Mouse (Mus musculus) ovary, postnatal 10 days (tissue): ENCODE measurements at regions not wholly inside any gene's neighbourhood (a gene's known extent, or its start where the extent isn't known, plus 50 kb on each side); places are given as distances from the start of the nearest gene placed in this dataset.
"Not testable (repeated sequence)": the region's sequence is repeated elsewhere in the genome, so short reads cannot be mapped to it uniquely, and the experiment has no call there.

ENCODE experiments used
- DNase-seq: peaks from one replicate; pipeline ENCODE4 v3.0.0; 2022; ENCODE audit warnings: low spot score

- DNase-seq, result no peak
These were observed 188.7 kb downstream of the Kctd12 start for GRCm38 (mm10) chr14:102793753-102794152.

GRCm38 (mm10) chr14:102790916-102791315 is 191.5 kb downstream of the Kctd12 start:
- no peak for DNase-seq

DNA sequence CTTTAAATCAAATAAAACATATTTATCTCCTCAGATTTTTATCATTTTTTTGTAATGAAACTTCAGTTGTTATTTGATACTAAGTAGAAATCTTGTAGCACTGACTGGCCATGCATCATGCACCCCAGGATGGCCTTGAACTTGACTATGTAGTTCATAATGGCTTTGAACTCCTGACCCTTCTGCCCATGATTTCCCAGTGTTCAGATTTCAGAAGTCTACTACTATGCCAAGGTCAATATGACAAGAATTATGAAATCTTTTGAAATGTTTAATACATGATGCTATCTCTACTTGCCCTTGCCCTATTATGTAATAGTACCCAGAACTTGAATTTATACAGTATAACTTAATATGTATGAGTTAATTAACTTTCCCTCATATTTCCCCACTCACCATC is 200.2 kb downstream of the Kctd12 start:
- DNase-seq, result no peak

DNA sequence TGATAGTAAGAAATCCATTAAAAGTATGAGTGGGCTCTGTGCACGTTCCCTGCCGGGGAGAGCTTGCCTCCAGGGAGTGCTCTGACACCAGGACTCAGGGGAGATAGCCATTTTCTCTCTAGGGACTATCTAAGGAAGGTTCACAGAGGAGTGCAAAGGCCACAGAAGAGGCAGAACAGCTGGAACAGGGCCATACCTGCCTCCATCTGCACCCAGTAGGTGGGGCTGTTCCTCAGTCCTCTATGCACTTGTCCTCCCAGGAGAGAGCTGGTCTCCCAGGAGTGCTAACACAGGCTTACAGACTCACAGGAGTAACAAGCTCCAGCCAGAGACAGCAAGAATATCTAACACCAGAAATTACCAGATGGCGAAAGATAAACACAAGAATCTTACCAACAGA is 212.7 kb downstream of the Kctd12 start:
- no peak for DNase-seq

- no peak for DNase-seq
These were observed 233.8 kb downstream of the Kctd12 start for GRCm38 (mm10) chr14:102748687-102749086.

DNA sequence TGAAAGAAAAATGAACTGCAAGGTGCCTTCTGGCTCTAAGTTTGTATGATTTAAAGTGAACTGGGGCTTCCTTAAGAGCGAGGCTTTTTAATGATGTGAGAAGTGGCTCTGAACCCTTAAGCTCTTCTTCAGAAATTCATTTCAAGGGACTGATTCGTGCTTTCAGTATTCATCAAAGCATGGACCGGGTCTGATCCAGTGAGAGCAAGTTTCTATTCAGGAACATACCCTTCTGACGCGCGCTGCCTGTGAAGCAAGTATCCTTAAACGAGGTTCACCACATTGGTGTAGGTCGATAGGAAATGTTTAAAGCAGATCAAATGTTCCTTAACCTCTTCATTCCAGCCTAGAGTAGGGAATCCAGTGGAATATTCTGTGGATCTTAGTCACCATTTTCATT is 240.1 kb downstream of the Kctd12 start:
- no peak for DNase-seq

DNA sequence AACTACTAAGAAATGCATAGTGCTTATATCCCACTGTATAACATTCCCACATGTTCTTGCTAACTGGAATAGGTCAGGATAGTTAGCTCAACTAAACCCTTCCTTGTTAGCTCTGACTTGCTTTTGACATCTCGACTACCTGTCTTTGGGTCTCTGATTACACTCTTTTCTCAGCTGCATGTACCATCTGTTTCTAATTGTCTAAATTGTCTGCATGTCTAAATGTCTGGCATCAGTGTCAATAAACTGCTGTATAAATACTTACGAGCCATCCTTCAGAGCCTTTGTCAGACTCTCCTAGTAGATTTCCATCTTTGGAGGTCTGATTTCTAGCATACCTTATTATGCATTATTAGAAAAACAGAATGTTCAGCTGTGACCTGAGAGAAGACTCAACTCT is 245.8 kb downstream of the Kctd12 start:
- DNase-seq, result no peak

DNA sequence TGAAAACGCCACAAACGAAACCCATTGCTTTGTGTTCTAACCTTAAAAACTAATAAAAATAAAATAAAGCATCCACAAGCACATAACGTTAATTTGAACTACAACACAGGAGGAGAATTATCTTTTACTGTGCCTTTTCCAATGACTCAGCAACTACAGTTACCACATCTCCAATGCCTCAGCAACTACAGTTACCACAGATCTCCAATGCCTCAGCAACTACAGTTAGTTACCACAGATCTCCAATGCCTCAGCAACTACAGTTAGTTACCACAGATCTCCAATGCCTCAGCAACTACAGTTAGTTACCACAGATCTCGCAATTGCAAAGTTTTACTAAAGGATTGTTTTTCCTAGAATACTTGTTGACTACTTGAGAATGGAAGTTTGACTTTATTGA is 248.7 kb downstream of the Kctd12 start:
- DNase-seq, result not testable (repeated sequence)

GRCm38 (mm10) chr14:102731746-102732145 is 250.7 kb downstream of the Kctd12 start:
- no peak for DNase-seq

GRCm38 (mm10) chr14:102722633-102723032 is 259.8 kb downstream of the Kctd12 start:
- no peak for DNase-seq

GRCm38 (mm10) chr14:102718558-102718957 is 263.9 kb downstream of the Kctd12 start:
- DNase-seq, result no peak

DNA sequence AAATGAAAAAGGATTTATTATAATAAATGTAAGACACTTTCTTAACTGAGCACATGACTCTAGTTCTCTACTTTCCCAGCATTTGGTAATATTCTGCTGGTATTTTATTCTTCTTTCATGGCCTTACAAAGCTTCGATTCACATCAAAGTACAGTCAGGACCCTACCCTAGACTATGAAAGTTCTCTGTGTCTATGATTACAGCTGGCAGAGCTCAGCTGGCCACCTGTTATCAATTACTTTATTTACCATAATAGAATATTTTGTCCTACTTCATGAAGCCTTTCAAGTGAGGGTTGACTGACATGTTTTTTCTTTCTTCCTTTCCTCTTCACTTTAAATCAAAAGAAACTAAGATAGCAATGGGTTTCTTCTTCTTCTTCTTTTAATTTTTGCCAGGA is 269.8 kb downstream of the Kctd12 start:
- DNase-seq, result no peak

- DNase-seq, result no peak
These were observed 275.6 kb downstream of the Kctd12 start for GRCm38 (mm10) chr14:102706704-102707336.

GRCm38 (mm10) chr14:102701108-102701507 is 281.3 kb downstream of the Kctd12 start:
- DNase-seq, result no peak

- DNase-seq, result no peak
These were observed 282.0 kb downstream of the Kctd12 start for GRCm38 (mm10) chr14:102700457-102700856.

- DNase-seq, result no peak
These were observed 283.4 kb downstream of the Kctd12 start for GRCm38 (mm10) chr14:102699015-102699414.

DNA sequence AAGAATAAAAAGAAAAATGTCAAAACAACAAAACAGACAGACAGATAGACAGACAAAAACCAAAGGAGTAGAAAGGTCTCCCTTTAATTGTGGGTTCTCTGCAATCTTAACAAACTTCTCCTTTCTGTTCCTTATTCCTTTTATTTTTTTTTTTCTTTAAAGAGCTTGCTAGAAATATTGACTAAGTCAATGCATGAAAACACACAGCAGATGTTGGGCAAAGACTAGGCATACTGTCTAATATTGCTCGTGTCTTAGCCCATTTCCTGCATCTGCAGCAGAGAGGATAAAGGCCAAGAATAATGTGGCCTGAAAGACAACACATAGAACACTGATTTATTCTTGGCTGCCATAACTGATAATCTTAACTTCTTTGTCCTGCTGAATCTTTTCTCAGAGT is 295.6 kb downstream of the Kctd12 start:
- DNase-seq, result no peak

- DNase-seq, result no peak
These were observed 305.9 kb downstream of the Kctd12 start for GRCm38 (mm10) chr14:102676582-102676981.

DNA sequence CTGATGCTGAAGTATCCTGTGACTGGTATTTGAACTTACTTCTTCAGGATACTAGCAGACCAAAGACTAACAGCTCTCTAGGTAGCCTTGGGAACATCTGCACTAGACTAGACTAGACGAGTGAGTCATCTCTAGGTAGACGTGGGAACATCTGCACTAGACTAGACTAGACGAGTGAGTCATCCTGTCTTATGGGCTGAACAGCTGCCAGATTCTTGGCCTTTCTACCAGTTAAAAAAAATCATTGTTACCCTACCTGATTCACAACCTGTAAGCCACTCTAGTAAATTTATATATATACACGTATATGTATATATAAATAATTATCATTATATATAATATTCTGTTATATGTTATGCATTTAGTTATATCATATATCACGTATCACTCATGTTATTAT is 307.8 kb downstream of the Kctd12 start:
- no peak for DNase-seq

DNA sequence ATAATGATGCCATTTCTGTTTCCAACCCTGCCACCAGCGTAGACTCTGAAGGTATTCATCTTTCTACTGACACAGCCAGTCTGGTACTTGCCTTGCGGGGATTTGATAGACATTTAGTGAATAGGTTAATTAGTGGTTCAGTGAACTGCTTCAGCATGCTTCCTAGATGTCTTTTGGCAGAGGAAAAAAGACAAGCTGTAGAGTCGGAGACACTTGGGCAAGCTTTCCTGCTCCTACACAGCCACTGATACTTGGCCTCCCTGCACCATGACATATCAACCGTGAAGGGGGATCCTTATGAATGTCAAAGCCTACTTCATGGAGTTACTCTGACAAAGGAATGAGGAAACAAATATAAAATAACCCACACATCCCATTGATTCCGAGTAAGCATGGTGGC is 308.7 kb downstream of the Kctd12 start:
- no peak for DNase-seq

DNA sequence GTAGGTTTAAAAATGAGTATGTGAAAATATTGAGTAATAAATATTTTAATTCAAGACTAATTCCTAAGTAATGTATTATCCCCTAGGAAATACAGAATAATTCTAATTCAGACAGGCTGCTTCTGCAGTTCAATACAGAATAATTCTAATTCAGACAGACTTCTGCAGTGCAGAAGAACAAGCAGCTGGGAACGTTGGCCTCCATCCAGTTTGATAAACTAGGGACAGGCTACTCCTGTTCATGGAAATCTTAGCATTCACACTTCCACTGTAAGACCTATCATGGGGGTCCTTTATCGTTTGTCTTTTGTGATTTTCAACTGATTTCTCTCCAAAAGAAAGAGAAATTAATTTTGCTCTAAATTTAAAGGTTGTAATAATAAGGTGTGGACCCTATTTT is 319.2 kb downstream of the Kctd12 start:
- DNase-seq, result no peak

DNA sequence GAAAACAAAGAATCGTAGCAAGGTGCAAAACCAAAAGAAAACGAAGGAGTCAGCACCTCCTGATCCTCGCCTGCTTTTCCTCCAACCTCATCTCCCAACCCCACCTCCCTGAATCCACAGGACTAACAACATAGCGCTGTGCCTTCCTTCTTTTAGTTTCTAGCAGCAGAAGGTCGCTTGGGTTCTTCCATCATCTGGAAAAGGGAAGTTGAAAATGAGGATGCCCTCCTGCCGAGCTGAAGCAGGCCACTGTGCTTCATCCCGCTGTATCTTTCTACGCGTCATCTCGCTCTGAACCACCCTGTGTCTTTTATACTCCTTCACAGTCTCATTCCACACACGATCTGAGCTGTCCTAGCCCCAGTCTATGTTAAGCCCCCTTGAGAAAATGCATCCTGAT is 322.1 kb downstream of the Kctd12 start:
- DNase-seq, result no peak

GRCm38 (mm10) chr14:102656235-102656634 is 326.2 kb downstream of the Kctd12 start:
- DNase-seq, result no peak

GRCm38 (mm10) chr14:102629601-102630000 is 352.8 kb downstream of the Kctd12 start:
- DNase-seq, result no peak

DNA sequence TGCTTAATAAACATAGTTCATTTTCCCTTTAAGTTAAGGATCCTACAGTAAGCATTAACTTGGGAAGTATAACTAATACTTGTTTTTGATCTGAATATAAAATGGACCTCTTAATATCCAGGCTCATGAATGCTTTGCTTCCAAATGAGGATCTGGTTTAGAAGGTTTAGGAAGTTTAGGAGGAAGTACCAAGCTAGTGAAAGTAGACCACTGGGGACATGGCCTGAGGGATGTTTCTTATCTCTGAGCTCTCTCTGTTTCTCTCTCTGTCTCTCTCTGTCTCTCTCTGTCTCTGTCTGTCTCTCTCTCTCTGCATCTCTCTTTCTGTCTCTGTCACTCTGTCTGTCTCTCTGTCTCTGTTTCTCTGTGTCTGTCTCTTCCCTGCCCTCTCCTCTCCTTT is 360.9 kb downstream of the Kctd12 start:
- no peak for DNase-seq
